Mouse (Mus musculus): ENCODE measurements around the gene Frmd8. TPM values are rescaled to one million over a fixed set of nuclear protein-coding genes. Genes with fewer than 3 reads are reported as not detected.
A peak's percentile ranks its signal among the peaks of the same experiment; 100 is the strongest.

Gene Frmd8
- 33.4 and 35.7 TPM in 2 replicates for total RNA-seq (2012; rRNA removed)

GRCm38 (mm10) chr19:5874969-5875480 lies at the start of gene Frmd8:
TSS of gene Frmd8 (minus strand) at chr19:5875274.
- Histone ChIP-seq H3K36me3 (ENCODE audit: control insufficient read depth, insufficient read depth, low read length, poor library complexity, severe bottlenecking) (peaks cover 17% of the 10 kb centered on the region; the same call in 1 of the 2 replicates), H3K9me3 (ENCODE audit: control insufficient read depth, insufficient read depth, low read depth, low read length) (no peaks in the 10 kb centered on the region), H3K4me3 (ENCODE audit: insufficient read depth in 1 of 2, low read depth in 1 of 2, low read length in 2 of 2, poor library complexity in 1 of 2, severe bottlenecking in 1 of 2) (peak within 1 kb of the TSS; percentile 85 to 88), H3K9ac (ENCODE audit: insufficient read depth, low read depth, low read length, poor library complexity, severe bottlenecking) (peak within 1 kb of the TSS; percentile 82), H3K4me1 (ENCODE audit: control insufficient read depth in 2 of 2, insufficient read depth in 2 of 2, low read length in 2 of 2, poor library complexity in 1 of 2) (peaks cover 2 to 17% of the 10 kb centered on the region in 2 experiments; a peak in 2 of 4 replicates), H3K27ac (ENCODE audit: insufficient read depth, low read depth, low read length, poor library complexity, severe bottlenecking) (no peak within 1 kb of the TSS)
- peak; percentile 96 for DNase-seq (ENCODE audit: low read depth, low spot score)
- TF ChIP-seq ZNF384 (IDR thresholded peaks at IDR 0.05; ENCODE audit: low read depth, low read length) (no peak), ZC3H11A (IDR thresholded peaks at IDR 0.05; ENCODE audit: borderline replicate concordance, low read depth, low read length) (no peak), MAFK (IDR thresholded peaks at IDR 0.05; ENCODE audit: insufficient read depth, low read depth, low read length) (no peak), HCFC1 (IDR thresholded peaks at IDR 0.05; ENCODE audit: borderline replicate concordance, insufficient read depth, low read length) (no peak), CHD2 (IDR thresholded peaks at IDR 0.05; ENCODE audit: low read depth, low read length) (no peak)
- in situ Hi-C loops (cut with MboI; ENCODE audit: low sequenced_read_pairs in 2 of 2, unreplicated experiment in 2 of 2), result loop anchor here in 1 of 2 experiments (5.0 kb wide), 1 partner anchor 88 kb away; no protein-coding TSS in a partner anchor

DNA sequence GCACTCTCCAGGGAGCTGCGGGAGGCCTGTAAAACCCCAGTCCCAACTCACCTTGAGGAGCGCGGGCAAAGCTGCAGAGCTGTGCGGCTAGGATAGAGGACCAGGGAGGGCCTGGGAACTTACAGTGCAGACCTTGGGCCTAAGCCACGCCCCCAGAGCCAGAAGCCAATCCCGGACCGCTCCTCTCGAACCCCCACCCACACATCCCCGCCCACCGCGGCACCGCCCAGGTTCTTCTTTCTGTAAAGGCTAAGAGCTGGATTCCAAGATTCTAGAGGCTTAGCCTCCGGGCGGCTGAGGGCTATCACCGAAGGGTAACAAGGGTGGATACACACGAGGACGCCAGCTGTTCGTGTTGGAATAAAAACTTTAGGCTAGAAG lies 49.6 kb upstream of the Frmd8 start, which contains the start of gene Cdc42ep2:
Gene Cdc42ep2, minus strand, starts transcription at position 104 of the 381 bp plus-strand sequence.
- H3K9me3 ChIP-seq (ENCODE audit: control insufficient read depth, insufficient read depth, low read depth, low read length), result no peaks in the 10 kb centered on the region

DNA sequence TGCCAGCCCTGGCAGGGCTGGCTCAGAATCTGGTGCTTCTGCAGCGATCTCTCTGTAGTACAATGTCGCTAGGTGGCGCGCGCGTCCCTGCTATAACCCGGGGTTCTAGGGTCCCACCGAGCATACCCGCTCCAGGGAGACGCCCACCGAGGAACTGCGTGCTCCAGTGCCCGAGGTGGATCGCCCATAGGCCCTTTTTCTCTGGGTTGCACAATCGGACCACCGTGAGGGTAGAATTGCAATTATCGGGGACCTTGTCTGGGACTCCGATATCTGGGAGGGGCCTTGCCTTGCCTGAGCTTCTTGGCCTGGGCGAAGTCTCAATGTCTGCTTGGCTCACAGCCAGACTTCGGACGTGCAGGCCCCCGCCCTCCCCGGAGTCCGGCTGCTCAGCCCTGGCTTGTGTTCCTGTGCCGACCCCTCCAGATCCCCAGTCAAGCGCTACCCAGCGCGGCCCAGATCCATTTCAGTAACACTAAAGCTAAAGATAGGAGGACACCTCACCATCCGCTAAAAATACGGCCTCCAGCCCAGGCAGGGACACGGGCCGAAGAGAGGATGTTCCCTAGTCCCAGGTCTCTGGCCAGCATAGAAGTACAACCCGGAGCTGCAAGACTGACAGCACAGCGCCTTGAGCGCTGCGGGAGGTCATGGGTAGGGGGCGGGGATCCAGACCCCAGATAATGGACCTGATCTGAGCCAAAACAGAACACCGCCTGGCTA lies 49.1 kb upstream of the Frmd8 start:
- H3K36me3 ChIP-seq (ENCODE audit: control insufficient read depth, insufficient read depth, low read length, poor library complexity, severe bottlenecking), result no peaks in the 10 kb centered on the region
- in situ Hi-C loops (cut with MboI; ENCODE audit: low sequenced_read_pairs in 2 of 2, unreplicated experiment in 2 of 2), result no loop called here
- H3K4me1 ChIP-seq (ENCODE audit: control insufficient read depth in 2 of 2, insufficient read depth in 2 of 2, low read length in 2 of 2, poor library complexity in 1 of 2), result peaks cover 7% of the 10 kb centered on the region in 2 experiments; a peak in 2 of 4 replicates
- DNase-seq (ENCODE audit: low read depth, low spot score), result peak; percentile 82
- no peak for TF ChIP-seq ZNF384 (IDR thresholded peaks at IDR 0.05; ENCODE audit: low read depth, low read length)
- no peak for TF ChIP-seq CHD2 (IDR thresholded peaks at IDR 0.05; ENCODE audit: low read depth, low read length)
- TF ChIP-seq ZC3H11A (IDR thresholded peaks at IDR 0.05; ENCODE audit: borderline replicate concordance, low read depth, low read length), result peak; percentile 53; the same call in 1 of the 2 replicates
- no peaks in the 10 kb centered on the region for H3K9me3 ChIP-seq (ENCODE audit: control insufficient read depth, insufficient read depth, low read depth, low read length)
- H3K9ac ChIP-seq (ENCODE audit: insufficient read depth, low read depth, low read length, poor library complexity, severe bottlenecking), result peak overlapping the region; percentile 16; the same call in 1 of the 2 replicates
- peak overlapping the region; percentile 39 to 86 for H3K4me3 ChIP-seq (ENCODE audit: insufficient read depth in 1 of 2, low read depth in 1 of 2, low read length in 2 of 2, poor library complexity in 1 of 2, severe bottlenecking in 1 of 2)
- H3K27ac ChIP-seq (ENCODE audit: insufficient read depth, low read depth, low read length, poor library complexity, severe bottlenecking), result no peak overlapping the region

More for the DNA sequence above, 49.6 kb upstream of the Frmd8 start, which contains the start of gene Cdc42ep2:
- DNase-seq (ENCODE audit: low read depth, low spot score), result peak; percentile 97
- peak within 1 kb of the TSS; percentile 39 to 86 for H3K4me3 ChIP-seq (ENCODE audit: insufficient read depth in 1 of 2, low read depth in 1 of 2, low read length in 2 of 2, poor library complexity in 1 of 2, severe bottlenecking in 1 of 2)
- peak within 1 kb of the TSS; percentile 16; the same call in 1 of the 2 replicates for H3K9ac ChIP-seq (ENCODE audit: insufficient read depth, low read depth, low read length, poor library complexity, severe bottlenecking)
- H3K27ac ChIP-seq (ENCODE audit: insufficient read depth, low read depth, low read length, poor library complexity, severe bottlenecking), result no peak within 1 kb of the TSS
- in situ Hi-C loops (cut with MboI; ENCODE audit: low sequenced_read_pairs in 2 of 2, unreplicated experiment in 2 of 2), result no loop called here
- peaks cover 7% of the 10 kb centered on the region in 2 experiments; a peak in 2 of 4 replicates for H3K4me1 ChIP-seq (ENCODE audit: control insufficient read depth in 2 of 2, insufficient read depth in 2 of 2, low read length in 2 of 2, poor library complexity in 1 of 2)
- no peaks in the 10 kb centered on the region for H3K36me3 ChIP-seq (ENCODE audit: control insufficient read depth, insufficient read depth, low read length, poor library complexity, severe bottlenecking)
- TF ChIP-seq MAFK (IDR thresholded peaks at IDR 0.05; ENCODE audit: insufficient read depth, low read depth, low read length) (no peak), HCFC1 (IDR thresholded peaks at IDR 0.05; ENCODE audit: borderline replicate concordance, insufficient read depth, low read length) (no peak), CHD2 (IDR thresholded peaks at IDR 0.05; ENCODE audit: low read depth, low read length) (no peak), ZC3H11A (IDR thresholded peaks at IDR 0.05; ENCODE audit: borderline replicate concordance, low read depth, low read length) (no peak), ZNF384 (IDR thresholded peaks at IDR 0.05; ENCODE audit: low read depth, low read length) (no peak)

DNA sequence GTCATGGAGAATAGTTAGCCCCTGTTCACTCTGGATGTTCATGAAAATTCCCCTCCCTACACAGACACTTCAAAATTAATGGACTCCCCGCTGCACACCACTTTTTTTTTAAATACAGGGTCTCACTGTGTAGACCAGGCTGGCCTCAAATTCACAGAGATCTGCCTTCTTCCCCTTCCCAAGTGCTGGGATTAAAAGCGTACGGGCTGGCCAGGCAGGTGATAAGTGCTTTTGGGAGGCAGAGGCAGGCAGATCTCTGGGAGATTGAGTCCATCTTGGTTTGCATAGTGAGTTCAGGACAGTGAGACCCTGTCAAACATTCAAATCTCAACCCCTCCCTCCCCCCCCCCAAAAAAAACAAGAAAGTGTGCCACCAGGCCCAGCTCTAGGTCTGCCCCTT lies 47.9 kb upstream of the Frmd8 start:
- H3K9ac ChIP-seq (ENCODE audit: insufficient read depth, low read depth, low read length, poor library complexity, severe bottlenecking), result no peak overlapping the region
- peaks cover 7 to 10% of the 10 kb centered on the region in 2 experiments; a peak in 3 of 4 replicates for H3K4me1 ChIP-seq (ENCODE audit: control insufficient read depth in 2 of 2, insufficient read depth in 2 of 2, low read length in 2 of 2, poor library complexity in 1 of 2)
- H3K36me3 ChIP-seq (ENCODE audit: control insufficient read depth, insufficient read depth, low read length, poor library complexity, severe bottlenecking), result no peaks in the 10 kb centered on the region
- no peak for DNase-seq (ENCODE audit: low read depth, low spot score)
- H3K27ac ChIP-seq (ENCODE audit: insufficient read depth, low read depth, low read length, poor library complexity, severe bottlenecking), result no peak overlapping the region
- TF ChIP-seq MAFK (IDR thresholded peaks at IDR 0.05; ENCODE audit: insufficient read depth, low read depth, low read length), result no peak
- TF ChIP-seq ZNF384 (IDR thresholded peaks at IDR 0.05; ENCODE audit: low read depth, low read length), result no peak
- no peak for TF ChIP-seq HCFC1 (IDR thresholded peaks at IDR 0.05; ENCODE audit: borderline replicate concordance, insufficient read depth, low read length)
- TF ChIP-seq ZC3H11A (IDR thresholded peaks at IDR 0.05; ENCODE audit: borderline replicate concordance, low read depth, low read length), result no peak
- no peak for TF ChIP-seq CHD2 (IDR thresholded peaks at IDR 0.05; ENCODE audit: low read depth, low read length)
- in situ Hi-C loops (cut with MboI; ENCODE audit: low sequenced_read_pairs in 2 of 2, unreplicated experiment in 2 of 2), result no loop called here
- no peak overlapping the region for H3K4me3 ChIP-seq (ENCODE audit: insufficient read depth in 1 of 2, low read depth in 1 of 2, low read length in 2 of 2, poor library complexity in 1 of 2, severe bottlenecking in 1 of 2)
- no peaks in the 10 kb centered on the region for H3K9me3 ChIP-seq (ENCODE audit: control insufficient read depth, insufficient read depth, low read depth, low read length)
